Mouse (Mus musculus) frontal cortex, postnatal 14 days (tissue): Measurements from ENCODE around the gene Zfp775.
A peak's percentile ranks its signal among the peaks of the same experiment; 100 is the strongest.
"Not testable (repeated sequence)": the region's sequence is repeated elsewhere in the genome, so short reads cannot be mapped to it uniquely, and the experiment has no call there.

Experiments used
- DNase-seq, 2 experiments: peaks; one replicate each; pipeline ENCODE4 v3.0.0; 2022; ENCODE audit warnings: low spot score in 2 of 2

The Zfp775 gene

GRCm38 (mm10) chr6:48591221-48591845 is 10.5 kb upstream of the Zfp775 start:
- DNase-seq = no peak

- no peak for DNase-seq
Observed at GRCm38 (mm10) chr6:48591871-48592270, 10.0 kb upstream of the Zfp775 start.

- peak; percentile 87 to 88 for DNase-seq
Observed at GRCm38 (mm10) chr6:48593158-48594042, 8.5 kb upstream of the Zfp775 start, which contains the start of the genes Repin1 and Gm44965. TSS of gene Repin1 (plus strand) at chr6:48593883. TSS of gene Gm44965 (plus strand) at chr6:48593941.

- peak; percentile 45 to 59 for DNase-seq
Observed at GRCm38 (mm10) chr6:48594043-48594738, 7.7 kb upstream of the Zfp775 start.

GRCm38 (mm10) chr6:48595278-48595677 is 6.6 kb upstream of the Zfp775 start:
- DNase-seq = no peak

- no peak for DNase-seq
Observed at GRCm38 (mm10) chr6:48596545-48597232, 5.2 kb upstream of the Zfp775 start.

- no peak for DNase-seq
Observed at GRCm38 (mm10) chr6:48597233-48597625, 4.6 kb upstream of the Zfp775 start.

- no peak for DNase-seq
Observed at GRCm38 (mm10) chr6:48600594-48600993, 1.3 kb upstream of the Zfp775 start.

- peak in 1 of 2 experiments; percentile 33 for DNase-seq
Observed at GRCm38 (mm10) chr6:48602080-48602741, 348 bp downstream of the Zfp775 start.

- DNase-seq = no peak
Observed at GRCm38 (mm10) chr6:48608124-48608523, 6.3 kb downstream of the Zfp775 start.

GRCm38 (mm10) chr6:48609512-48609911 is 7.6 kb downstream of the Zfp775 start:
- no peak for DNase-seq

- no peak for DNase-seq
Observed at GRCm38 (mm10) chr6:48610657-48611056, 8.8 kb downstream of the Zfp775 start.

- no peak for DNase-seq
Observed at GRCm38 (mm10) chr6:48613464-48613863, 11.6 kb downstream of the Zfp775 start.

- DNase-seq = no peak
Observed at GRCm38 (mm10) chr6:48614756-48615155, 12.9 kb downstream of the Zfp775 start.

GRCm38 (mm10) chr6:48620031-48620430 is 18.2 kb downstream of the Zfp775 start:
- no peak for DNase-seq

GRCm38 (mm10) chr6:48622186-48622843 is 20.5 kb downstream of the Zfp775 start:
- DNase-seq = not testable (repeated sequence)

GRCm38 (mm10) chr6:48623460-48623859 is 21.6 kb downstream of the Zfp775 start:
- no peak for DNase-seq

GRCm38 (mm10) chr6:48626464-48626863 is 24.6 kb downstream of the Zfp775 start, which contains the start of gene AI854703:
TSS of gene AI854703 (plus strand) at chr6:48626764.
- DNase-seq = no peak

GRCm38 (mm10) chr6:48626984-48627383 is 25.1 kb downstream of the Zfp775 start:
- peak; percentile 39 to 49 for DNase-seq

GRCm38 (mm10) chr6:48627511-48627924 is 25.7 kb downstream of the Zfp775 start:
- DNase-seq = no peak
